In genomic region chr10:44043630-44044029, GRCm38 (mm10) we compare ENCODE assay signal across 15 mouse cellular contexts.
"Had no signal": no experiment of that assay in that cellular context is flagged by ENCODE, and none has a peak within 500 bp of the region (broad histone marks: within the 10 kb centered on the region; RNA-seq: fewer than 3 reads in every experiment).

No protein-coding gene starts in this region.

- H3K36me3 ChIP-seq: limb, embryonic 12.5 days; liver, embryonic 13.5 days; lung, embryonic 15.5 days; midbrain, embryonic 12.5 days; neural tube, embryonic 15.5 days had no signal

- H3K27me3 ChIP-seq: limb, embryonic 12.5 days; lung, embryonic 15.5 days; midbrain, embryonic 12.5 days; neural tube, embryonic 15.5 days had no signal

- ATAC-seq: liver, postnatal 0 days had no signal

- H3K27ac ChIP-seq: left cerebral cortex, adult 2 months; limb, embryonic 12.5 days; liver, embryonic 13.5 days; lung, embryonic 15.5 days; midbrain, embryonic 12.5 days; neural tube, embryonic 15.5 days had no signal

- H3K4me3 ChIP-seq: left cerebral cortex, adult 2 months; limb, embryonic 12.5 days; liver, embryonic 13.5 days; lung, embryonic 15.5 days; midbrain, embryonic 12.5 days; neural tube, embryonic 15.5 days had no signal

- H3K9ac ChIP-seq: limb, embryonic 12.5 days; liver, embryonic 13.5 days; liver, postnatal 0 days; lung, embryonic 15.5 days; midbrain, embryonic 12.5 days; neural tube, embryonic 15.5 days had no signal

- H3K9me3 ChIP-seq: limb, embryonic 12.5 days; liver, embryonic 13.5 days; lung, embryonic 15.5 days; midbrain, embryonic 12.5 days; neural tube, embryonic 15.5 days had no signal

- DNase-seq: kidney, adult 11 months; kidney, adult 9 months; kidney, postnatal 10 days; liver; liver, embryonic 13.5 days; liver, postnatal 0 days; right cerebral cortex, adult 18-20 months; right cerebral cortex, postnatal 25 days; thymus, adult 2 months; thymus, postnatal 25 days had no signal

- H3K4me1 ChIP-seq: limb, embryonic 12.5 days; liver, embryonic 13.5 days; lung, embryonic 15.5 days; midbrain, embryonic 12.5 days; neural tube, embryonic 15.5 days had no signal

- H3K4me2 ChIP-seq: limb, embryonic 12.5 days; liver, embryonic 13.5 days; lung, embryonic 15.5 days; midbrain, embryonic 12.5 days; neural tube, embryonic 15.5 days had no signal
